Mouse (Mus musculus) liver, postnatal 0 days (tissue): ENCODE results near the gene Ccdc12.

Source experiments
- CTCF ChIP-seq: sonication (generic); IDR thresholded peaks from 2 replicates; pipeline ENCODE4 v1.5.1; 2016; ENCODE audit warnings: antibody characterized with exemption, low read depth
- EP300 ChIP-seq: IDR thresholded peaks from 2 replicates; pipeline ENCODE4 v1.6.1; 2016; ENCODE audit warnings: antibody characterized with exemption, low read depth, mild to moderate bottlenecking

- no peak for TF ChIP-seq CTCF
- no peak for TF ChIP-seq EP300
Measured at GRCm38 (mm10) chr9:110678886-110679285, 22.6 kb downstream of the Ccdc12 start.
